Mouse (Mus musculus): ENCODE data around the gene Nphs2.
A peak's percentile ranks its signal among the peaks of the same experiment; 100 is the strongest.
"Not testable (repeated sequence)": the region's sequence is repeated elsewhere in the genome, so short reads cannot be mapped to it uniquely, and the experiment has no call there.

Gene Nphs2

GRCm38 (mm10) chr1:156310630-156311029 lies at the start of gene Nphs2:
Nphs2 (plus strand) TSS chr1:156310727.
- no peak for ATAC-seq (ENCODE audit: low TSS enrichment)

- peak; percentile 59; the same call in 1 of the 2 replicates for ATAC-seq (ENCODE audit: low TSS enrichment)
These were observed 47.2 kb upstream of the Nphs2 start for GRCm38 (mm10) chr1:156263352-156263751.

- ATAC-seq (ENCODE audit: low TSS enrichment): no peak
These were observed 46.6 kb upstream of the Nphs2 start for GRCm38 (mm10) chr1:156263946-156264345.

DNA sequence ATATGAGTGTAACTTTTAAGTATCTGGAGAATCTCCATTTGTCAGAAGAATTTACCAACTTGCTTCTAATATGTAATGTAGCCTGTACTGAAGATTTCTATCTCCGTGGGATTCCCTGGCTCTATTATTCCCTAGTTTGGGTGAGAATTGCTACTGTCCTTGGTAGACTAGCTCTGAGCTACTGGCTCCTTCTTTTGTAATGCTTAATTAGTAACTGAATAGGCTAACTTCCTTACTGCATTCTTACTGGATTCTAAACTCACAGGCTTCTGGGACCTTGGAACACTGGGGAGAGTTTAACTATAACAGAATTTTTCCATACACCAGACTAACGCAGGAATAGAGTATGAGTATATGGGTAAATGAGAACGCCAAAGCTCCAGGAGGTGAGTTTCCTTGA lies 42.0 kb upstream of the Nphs2 start:
- not testable (repeated sequence) for ATAC-seq (ENCODE audit: low TSS enrichment)

DNA sequence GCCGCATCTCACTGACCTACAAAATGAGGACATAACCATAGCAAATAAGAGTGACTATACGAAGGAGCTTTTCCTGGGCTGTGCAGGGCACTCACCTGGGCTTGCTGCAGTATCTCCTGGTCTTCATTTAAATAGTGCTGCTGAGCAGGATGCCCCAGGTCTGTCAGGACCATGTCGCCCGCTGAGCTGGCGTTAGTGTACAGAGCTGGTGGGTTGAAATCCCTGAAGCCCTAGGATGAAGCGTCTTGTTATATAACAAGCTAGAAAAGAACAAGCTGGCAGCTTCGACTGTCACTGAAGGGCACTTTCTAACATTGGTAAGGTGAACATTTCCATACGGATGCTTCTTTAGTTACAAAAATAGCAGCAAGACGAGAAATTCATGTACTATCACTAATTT lies 40.1 kb upstream of the Nphs2 start:
- peak; percentile 52 for ATAC-seq (ENCODE audit: low TSS enrichment)

DNA sequence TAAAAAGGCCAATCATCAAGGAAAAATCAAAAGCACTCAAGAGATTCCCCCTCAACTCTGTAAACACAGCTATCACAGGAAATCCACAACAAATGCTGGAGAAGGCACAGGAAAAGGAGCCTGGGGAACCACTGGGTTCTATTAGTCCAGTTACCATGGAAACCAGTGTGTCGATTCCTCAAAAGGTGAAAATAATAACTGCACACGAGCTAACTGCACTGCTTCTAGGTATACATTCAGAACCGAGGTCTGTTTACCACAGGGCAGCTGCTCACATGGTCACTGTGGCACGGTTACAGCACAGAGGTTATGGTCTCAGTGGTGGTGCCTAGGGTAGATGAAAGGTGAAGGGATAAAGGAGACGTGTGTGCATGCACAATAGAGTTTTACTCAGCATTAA lies 38.9 kb upstream of the Nphs2 start:
- no peak for ATAC-seq (ENCODE audit: low TSS enrichment)

DNA sequence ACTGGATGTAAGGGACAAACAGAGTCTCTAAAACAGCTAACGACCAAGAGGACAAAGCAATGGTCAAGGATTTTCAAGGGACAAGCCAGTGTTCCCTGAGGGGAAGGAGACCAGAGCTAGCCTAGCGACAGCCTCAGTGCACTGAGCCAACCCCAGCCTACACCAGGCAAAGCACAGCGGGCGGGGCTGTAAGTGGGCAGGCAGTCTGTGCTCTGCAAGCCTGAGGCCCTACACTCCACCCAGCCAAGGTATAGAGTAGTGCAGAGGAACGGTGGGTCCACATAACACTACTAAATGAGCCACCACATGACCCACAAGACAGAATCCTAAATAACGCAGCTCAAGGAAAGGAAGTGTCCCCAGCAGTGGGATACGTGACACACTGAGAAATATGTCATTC lies 36.9 kb upstream of the Nphs2 start:
- ATAC-seq (ENCODE audit: low TSS enrichment): no peak

- ATAC-seq (ENCODE audit: low TSS enrichment): no peak
These were observed 30.4 kb upstream of the Nphs2 start for GRCm38 (mm10) chr1:156280131-156280530.

DNA sequence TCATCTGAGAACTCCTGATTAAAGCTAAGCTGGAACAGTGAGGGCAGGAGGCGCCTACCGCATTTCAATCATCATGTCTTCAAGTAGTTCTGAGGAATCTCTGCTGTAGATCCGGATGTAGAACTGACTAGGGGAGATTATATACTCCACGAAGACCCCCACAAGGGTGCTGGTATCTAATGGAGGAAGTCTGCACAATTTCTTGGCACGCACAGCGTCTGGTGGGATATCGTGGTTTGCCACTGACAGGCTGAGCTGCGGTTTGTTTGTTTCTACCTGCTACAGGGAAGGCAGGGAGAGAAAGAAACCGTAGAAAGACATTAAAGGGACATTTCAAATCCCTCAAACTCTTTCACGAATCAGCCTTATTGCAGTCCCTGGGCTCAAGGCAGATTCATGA lies 26.3 kb upstream of the Nphs2 start:
- ATAC-seq (ENCODE audit: low TSS enrichment): no peak

DNA sequence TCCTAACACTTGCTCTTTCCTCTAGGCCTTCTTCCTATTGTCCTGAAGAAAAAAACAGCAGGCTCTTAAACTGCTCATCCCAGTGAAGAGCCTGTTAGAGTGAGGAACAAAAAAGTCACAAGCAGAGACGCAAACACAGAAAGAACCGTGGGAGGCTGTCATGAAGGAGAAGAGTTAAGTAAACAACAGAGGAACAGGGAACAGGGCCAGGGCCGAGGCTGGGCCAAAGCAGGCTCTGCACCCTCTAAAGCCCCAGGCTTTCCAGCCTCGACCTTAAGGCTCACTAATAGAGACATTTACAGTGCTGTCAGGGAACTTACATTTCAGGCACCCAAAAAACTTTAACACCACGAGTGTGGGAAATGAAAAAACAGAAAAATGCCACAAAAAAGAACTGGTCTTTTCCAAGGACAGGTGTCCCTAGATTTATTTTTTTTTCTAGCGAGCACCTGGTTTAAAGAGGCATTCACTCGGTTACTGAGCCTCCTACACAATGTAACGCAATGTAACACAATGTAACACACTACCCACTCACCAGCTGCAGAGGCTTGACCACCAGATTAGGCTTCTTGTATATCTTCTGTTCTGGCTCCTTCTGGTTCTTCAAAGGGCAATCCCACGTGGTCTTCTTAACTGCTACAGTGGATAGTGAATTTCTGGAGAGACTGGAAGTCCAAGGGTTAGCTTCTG lies 25.5 kb upstream of the Nphs2 start:
- ATAC-seq (ENCODE audit: low TSS enrichment): no peak

GRCm38 (mm10) chr1:156285541-156285896 lies 25.0 kb upstream of the Nphs2 start:
- ATAC-seq (ENCODE audit: low TSS enrichment): no peak

DNA sequence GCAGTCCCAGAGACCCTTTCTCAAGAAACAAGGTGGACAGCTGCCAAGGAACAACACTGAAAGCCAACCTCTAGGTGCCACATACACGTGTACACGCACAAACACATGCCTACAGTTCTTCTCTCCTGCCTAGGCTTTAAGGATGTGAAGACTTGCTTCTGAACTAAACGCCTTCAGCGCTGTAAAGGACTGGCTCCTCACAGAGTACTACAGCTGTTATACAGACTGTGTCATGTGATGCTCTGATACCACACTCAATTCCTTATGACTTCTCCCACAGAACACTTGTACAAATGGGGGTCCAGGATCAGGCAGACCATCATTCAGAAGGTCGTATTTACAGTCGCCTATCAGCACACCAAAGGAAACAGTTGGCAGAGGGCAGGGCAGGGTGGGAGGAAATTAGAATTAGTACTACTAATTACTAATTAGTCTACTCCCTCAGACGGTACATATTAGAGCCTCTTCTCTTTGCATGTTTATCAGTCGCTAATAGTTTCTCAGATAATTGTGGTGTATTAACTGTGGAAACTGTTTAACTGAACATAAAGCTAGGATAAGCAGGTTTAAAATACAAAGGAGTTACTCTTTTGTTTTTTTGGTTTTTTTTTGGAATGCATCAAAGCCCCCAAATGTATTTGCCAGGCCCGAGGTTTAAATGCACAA lies 21.8 kb upstream of the Nphs2 start:
- no peak for ATAC-seq (ENCODE audit: low TSS enrichment)

GRCm38 (mm10) chr1:156289222-156289587 lies 21.3 kb upstream of the Nphs2 start:
- not testable (repeated sequence) for ATAC-seq (ENCODE audit: low TSS enrichment)

DNA sequence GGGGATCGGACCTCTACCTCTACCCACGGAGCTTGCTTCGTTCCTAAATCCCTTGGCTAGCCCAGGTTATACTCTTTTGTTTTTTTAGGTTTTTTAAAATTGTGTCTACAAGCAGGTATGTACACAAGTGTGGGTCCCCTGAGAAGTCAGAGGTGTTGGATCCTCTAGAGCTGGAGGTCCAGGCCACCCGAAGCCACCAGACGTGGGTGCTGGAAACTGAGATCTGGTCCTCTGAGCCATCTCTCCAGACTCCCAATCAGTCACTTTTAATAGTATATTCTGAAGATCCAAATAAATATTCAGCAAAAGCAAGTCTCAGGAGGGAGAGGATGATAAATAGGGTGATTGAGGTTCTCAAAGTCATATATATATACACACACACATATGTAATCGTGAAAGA lies 20.5 kb upstream of the Nphs2 start:
- ATAC-seq (ENCODE audit: low TSS enrichment): no peak

DNA sequence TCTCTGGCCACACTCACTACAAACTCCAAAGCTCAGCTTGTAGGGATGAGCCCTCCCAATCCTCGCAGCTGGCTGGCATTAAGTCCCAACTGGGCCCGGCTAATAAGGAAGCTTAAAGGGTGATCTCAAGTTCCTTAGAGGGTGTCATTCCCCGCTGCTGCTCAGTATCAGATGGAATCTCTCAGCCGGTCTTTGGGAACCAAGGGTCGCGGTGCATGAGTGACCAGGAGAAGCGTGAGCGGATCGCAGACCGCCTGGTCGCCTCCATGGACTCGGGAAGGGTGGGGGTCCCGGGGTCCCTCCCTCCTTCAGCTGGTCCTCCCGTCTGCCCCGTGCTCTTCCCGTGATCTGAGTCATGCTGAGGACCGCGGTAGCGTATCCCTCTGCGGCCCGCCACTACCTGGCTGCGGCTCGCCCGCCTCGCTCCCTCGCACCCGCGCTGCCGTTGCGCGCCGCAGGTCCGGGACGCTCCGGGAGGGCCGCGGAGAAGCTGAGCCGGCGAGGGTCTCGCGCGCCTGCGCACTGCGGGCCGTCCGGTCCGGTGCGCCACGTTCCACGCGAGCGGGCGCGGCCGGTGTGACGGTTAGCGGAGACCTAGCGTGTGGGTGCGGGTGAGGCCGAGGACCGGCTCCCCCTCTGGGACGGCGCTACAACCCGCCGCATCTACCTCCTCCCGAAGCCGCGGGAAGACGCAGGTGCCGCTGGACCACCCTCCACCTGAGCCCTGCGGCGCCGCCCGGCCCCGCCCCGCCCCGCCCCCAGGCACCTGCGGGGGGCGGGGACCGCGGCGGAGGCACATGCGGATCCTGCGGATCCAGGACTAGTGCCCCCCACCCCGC lies 7.4 kb upstream of the Nphs2 start, which contains the start of gene Tdrd5:
Tdrd5 (minus strand) TSS at position 754 of the 839 bp plus-strand sequence.
- ATAC-seq (ENCODE audit: low TSS enrichment): peak; percentile 88

GRCm38 (mm10) chr1:156308595-156308994 lies 1.9 kb upstream of the Nphs2 start:
- no peak for ATAC-seq (ENCODE audit: low TSS enrichment)

- ATAC-seq (ENCODE audit: low TSS enrichment): no peak
These were observed 12.6 kb downstream of the Nphs2 start for GRCm38 (mm10) chr1:156323126-156323525.

DNA sequence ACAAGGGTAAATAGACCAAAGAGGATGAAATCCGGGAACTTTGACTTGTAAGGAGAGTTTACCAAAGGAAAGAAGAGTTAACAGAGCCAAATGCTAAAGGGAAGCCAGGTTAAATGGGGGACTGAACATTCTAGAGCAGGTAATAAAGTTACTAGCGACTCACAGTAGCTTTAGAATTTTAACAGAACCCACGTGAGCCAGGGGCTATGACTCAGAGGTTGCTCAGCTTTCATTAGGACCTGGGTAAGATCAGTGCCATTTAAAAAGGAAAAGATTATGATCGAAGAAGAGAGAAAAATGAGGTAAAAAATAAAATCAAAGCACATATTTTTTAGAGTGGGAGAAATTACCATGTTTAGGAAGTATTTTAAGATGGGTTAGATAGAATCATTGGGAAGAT lies 30.3 kb downstream of the Nphs2 start:
- no peak for ATAC-seq (ENCODE audit: low TSS enrichment)

DNA sequence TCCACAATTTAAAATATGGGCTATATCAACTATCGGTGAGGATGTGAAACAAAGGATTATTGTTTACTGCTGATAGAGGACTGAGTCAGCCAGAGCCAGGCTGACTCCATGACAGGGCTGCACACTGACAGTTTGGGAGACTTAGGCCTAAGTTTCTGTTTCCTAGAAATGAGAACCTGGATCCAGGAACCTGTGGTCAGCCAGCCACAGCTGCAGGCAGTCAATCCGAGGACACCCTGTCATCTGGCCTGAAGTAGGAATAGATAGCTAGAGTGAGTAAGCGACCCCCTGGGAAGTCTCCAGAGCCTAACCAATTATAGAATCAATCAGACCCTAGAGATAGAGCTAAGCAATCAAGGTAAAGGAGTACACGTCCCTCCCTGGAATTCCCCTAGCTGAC lies 33.9 kb downstream of the Nphs2 start:
- no peak for ATAC-seq (ENCODE audit: low TSS enrichment)

- ATAC-seq (ENCODE audit: low TSS enrichment): no peak
These were observed 35.1 kb downstream of the Nphs2 start for GRCm38 (mm10) chr1:156345633-156346032.

DNA sequence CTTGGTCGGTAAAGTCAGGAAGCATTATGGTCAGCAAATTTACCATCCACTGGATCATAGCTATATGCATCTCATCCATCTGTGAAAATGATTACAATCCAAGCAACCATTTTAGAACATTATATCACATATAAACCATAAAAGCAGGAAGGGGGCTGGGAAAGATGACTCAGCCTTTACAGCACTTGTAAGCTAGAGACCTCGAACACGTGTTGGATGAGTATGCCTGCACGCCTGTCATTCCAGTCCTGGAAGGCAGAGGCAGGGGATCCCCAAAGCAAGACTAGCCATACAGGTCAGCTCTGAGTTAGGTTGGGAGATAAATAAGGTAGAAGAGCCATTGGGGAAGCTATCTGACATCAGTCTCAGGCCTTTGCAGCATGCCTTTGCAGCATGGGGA lies 38.5 kb downstream of the Nphs2 start:
- ATAC-seq (ENCODE audit: low TSS enrichment): no peak

DNA sequence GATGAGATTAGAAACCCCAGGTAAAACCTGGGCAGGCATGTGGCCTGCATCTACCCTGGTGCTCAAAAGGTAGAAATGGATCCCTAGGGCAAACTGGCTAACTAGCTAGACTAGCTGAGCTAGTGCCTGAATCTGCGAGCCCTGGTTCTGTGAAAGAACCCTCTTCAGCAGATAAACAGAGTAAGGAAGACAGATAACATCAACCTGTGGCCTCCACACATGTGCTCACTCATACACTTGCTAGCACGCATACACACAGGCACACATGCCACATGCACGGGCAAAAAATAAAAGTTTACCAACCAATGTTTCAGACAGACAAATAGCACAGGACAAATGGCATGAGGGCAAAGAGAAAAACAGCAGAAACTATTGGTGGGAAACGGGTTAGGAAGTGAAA lies 39.9 kb downstream of the Nphs2 start:
- ATAC-seq (ENCODE audit: low TSS enrichment): no peak

DNA sequence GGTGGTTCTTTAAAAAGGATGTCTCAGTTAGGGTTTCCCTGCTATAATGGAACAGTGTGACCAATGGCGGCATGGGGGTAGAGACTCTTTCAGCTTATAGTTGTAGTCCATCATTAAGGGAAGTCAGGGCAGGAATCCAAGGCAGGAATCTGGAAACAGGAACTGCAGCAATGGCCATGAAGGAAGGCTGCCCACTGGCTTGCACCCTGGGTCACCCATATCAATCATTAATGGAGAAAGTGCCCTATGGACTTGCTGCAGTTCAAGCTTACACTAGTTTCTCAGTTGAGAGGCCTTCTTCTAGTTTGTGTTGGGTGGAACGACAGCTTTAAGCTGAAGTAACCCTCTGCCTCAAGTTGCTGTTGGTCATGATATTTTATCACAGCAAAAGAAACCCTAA lies 41.9 kb downstream of the Nphs2 start:
- ATAC-seq (ENCODE audit: low TSS enrichment): no peak
